Comparison of ENCODE assay signal across 9 mouse cellular contexts in the genomic region with DNA sequence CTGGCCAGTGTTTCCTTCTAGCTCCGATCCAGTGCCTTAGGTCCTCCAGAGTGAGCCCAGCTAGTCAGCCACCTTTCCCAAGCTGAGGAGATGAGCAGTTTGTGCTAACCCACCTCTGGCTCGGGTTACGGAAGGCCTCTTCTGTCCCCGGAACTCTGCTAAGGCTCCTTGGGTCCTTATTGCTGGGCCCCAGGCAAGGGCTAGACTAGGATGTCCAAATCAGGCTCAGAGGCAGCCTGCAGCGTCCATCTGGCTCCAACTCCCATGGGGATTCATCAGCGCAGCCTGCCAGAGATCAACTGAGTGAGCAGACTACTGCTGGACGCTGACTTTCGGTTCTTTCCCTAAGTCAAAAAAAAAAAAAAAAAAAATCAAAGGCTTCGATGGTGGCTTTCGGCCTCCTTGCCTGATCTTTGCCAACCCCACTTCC. TPM values are rescaled to one million over a fixed set of nuclear protein-coding genes. Genes with fewer than 3 reads are reported as not detected.
DNase-seq lines count a peak whose midpoint lies in the region; ATAC-seq and TF ChIP-seq lines count a peak whose summit lies in the region.
"Had no signal": no experiment of that assay in that cellular context is flagged by ENCODE, and none has a peak within 500 bp of the region (broad histone marks: within the 10 kb centered on the region; RNA-seq: fewer than 3 reads in every experiment).

No protein-coding gene starts in this region.

- no peaks in the 10 kb centered on the region for H3K36me3 ChIP-seq in ES-E14 (ENCODE audit: control insufficient read depth, insufficient read depth, low read length, poor library complexity, severe bottlenecking)
- H3K36me3 ChIP-seq in forebrain, embryonic 13.5 days (ENCODE audit: poor library complexity, severe bottlenecking), result no peaks in the 10 kb centered on the region
- no peaks in the 10 kb centered on the region for H3K36me3 ChIP-seq in hindbrain, embryonic 15.5 days
- H3K36me3 ChIP-seq in neural tube, embryonic 11.5 days (ENCODE audit: control insufficient read depth, insufficient read depth, low read length), result no peaks in the 10 kb centered on the region

- WGBS in forebrain, embryonic 13.5 days, result 5% methylated on average over 10 of the region's 10 CpGs
- WGBS in hindbrain, embryonic 15.5 days, result 5% methylated on average over 10 of the region's 10 CpGs
- WGBS in neural tube, embryonic 11.5 days, result 1% methylated on average over 10 of the region's 10 CpGs

- no peak for TF ChIP-seq CTCF in bone marrow macrophage, adult 2 months (IDR thresholded peaks at IDR 0.05; ENCODE audit: low read depth, low read length)

- no peaks in the 10 kb centered on the region for H3K9me3 ChIP-seq in ES-E14 (ENCODE audit: control insufficient read depth, insufficient read depth, low read depth, low read length)
- no peaks in the 10 kb centered on the region for H3K9me3 ChIP-seq in forebrain, embryonic 13.5 days (replicated peaks)
- H3K9me3 ChIP-seq in hindbrain, embryonic 15.5 days, result no peaks in the 10 kb centered on the region
- H3K9me3 ChIP-seq in neural tube, embryonic 11.5 days (ENCODE audit: control insufficient read depth, low read length), result no peaks in the 10 kb centered on the region

- no peak for ATAC-seq in forebrain, embryonic 13.5 days
- peak; percentile 13; the same call in 1 of the 2 replicates for ATAC-seq in hindbrain, embryonic 15.5 days (ENCODE audit: low FRiP score, low read depth)
- ATAC-seq in neural tube, embryonic 11.5 days (ENCODE audit: insufficient read depth, low FRiP score, low TSS enrichment), result no peak

- H3K4me1 ChIP-seq in ES-E14 (ENCODE audit: control insufficient read depth in 2 of 2, insufficient read depth in 2 of 2, low read length in 2 of 2, poor library complexity in 1 of 2), result peaks cover 0 to 4% of the 10 kb centered on the region in 2 experiments; a peak in 1 of 4 replicates
- peaks cover 17% of the 10 kb centered on the region for H3K4me1 ChIP-seq in bone marrow macrophage, adult 2 months (ENCODE audit: control insufficient read depth, insufficient read depth, low read length)
- H3K4me1 ChIP-seq in forebrain, embryonic 13.5 days, result peaks cover 78% of the 10 kb centered on the region
- peaks cover 31% of the 10 kb centered on the region for H3K4me1 ChIP-seq in hindbrain, embryonic 15.5 days (replicated peaks)
- peaks cover 27% of the 10 kb centered on the region for H3K4me1 ChIP-seq in neural tube, embryonic 11.5 days (ENCODE audit: control insufficient read depth, insufficient read depth, low read length)

- no peak for TF ChIP-seq POLR2A in bone marrow macrophage, adult 2 months (IDR thresholded peaks at IDR 0.05; ENCODE audit: borderline replicate concordance, low read depth, low read length)

- no peak overlapping the region for H3K27ac ChIP-seq in ES-E14 (ENCODE audit: insufficient read depth, low read depth, low read length, poor library complexity, severe bottlenecking)
- no peak overlapping the region for H3K27ac ChIP-seq in bone marrow macrophage, adult 2 months (ENCODE audit: insufficient read depth, low read depth, low read length)
- peak overlapping the region; percentile 95 for H3K27ac ChIP-seq in forebrain, embryonic 13.5 days
- peak overlapping the region; percentile 78 for H3K27ac ChIP-seq in hindbrain, embryonic 15.5 days (replicated peaks)
- peak overlapping the region; percentile 58 for H3K27ac ChIP-seq in neural tube, embryonic 11.5 days (ENCODE audit: low read depth, low read length)

- no peak overlapping the region for H3K9ac ChIP-seq in ES-E14 (ENCODE audit: insufficient read depth, low read depth, low read length, poor library complexity, severe bottlenecking)
- H3K9ac ChIP-seq in forebrain, embryonic 13.5 days, result peak overlapping the region; percentile 90
- no peak overlapping the region for H3K9ac ChIP-seq in hindbrain, embryonic 15.5 days
- H3K9ac ChIP-seq in neural tube, embryonic 11.5 days (ENCODE audit: low read length), result peak overlapping the region; percentile 60
- H3K9ac ChIP-seq: lung, embryonic 14.5 days had no signal

- in situ Hi-C loops in ES-E14 (cut with MboI; ENCODE audit: low sequenced_read_pairs in 2 of 2, unreplicated experiment in 2 of 2), result loop anchor here in 1 of 2 experiments (5.0 kb wide), 1 partner anchor 541 kb away; no protein-coding TSS in a partner anchor

- no peak for DNase-seq in ES-E14 (ENCODE audit: low read depth, low spot score)
- peak; percentile 61 for DNase-seq in neural tube, embryonic 11.5 days (ENCODE audit: low spot score)
- no peak for DNase-seq in thymus, postnatal 4 days
- DNase-seq in layer of hippocampus, postnatal 36 days, result no peak
- no peak for DNase-seq in spleen, postnatal 10 days (ENCODE audit: low spot score in 2 of 2)

- H3K4me3 ChIP-seq in ES-E14 (ENCODE audit: insufficient read depth in 1 of 2, low read depth in 1 of 2, low read length in 2 of 2, poor library complexity in 1 of 2, severe bottlenecking in 1 of 2), result no peak overlapping the region
- H3K4me3 ChIP-seq in bone marrow macrophage, adult 2 months (ENCODE audit: insufficient read depth, low read length), result peak overlapping the region; percentile 36
- H3K4me3 ChIP-seq in forebrain, embryonic 13.5 days, result peak overlapping the region; percentile 72
- H3K4me3 ChIP-seq in hindbrain, embryonic 15.5 days, result peak overlapping the region; percentile 43
- peak overlapping the region; percentile 62 for H3K4me3 ChIP-seq in neural tube, embryonic 11.5 days (ENCODE audit: low read depth, low read length)

- peak overlapping the region; percentile 78 for H3K4me2 ChIP-seq in forebrain, embryonic 13.5 days
- H3K4me2 ChIP-seq in hindbrain, embryonic 15.5 days, result peak overlapping the region; percentile 60
- peak overlapping the region; percentile 71 for H3K4me2 ChIP-seq in neural tube, embryonic 11.5 days (ENCODE audit: low read depth)
- H3K4me2 ChIP-seq: lung, embryonic 14.5 days had no signal

- peaks cover 68% of the 10 kb centered on the region for H3K27me3 ChIP-seq in forebrain, embryonic 13.5 days
- peaks cover 49% of the 10 kb centered on the region for H3K27me3 ChIP-seq in hindbrain, embryonic 15.5 days
- H3K27me3 ChIP-seq in neural tube, embryonic 11.5 days (ENCODE audit: control insufficient read depth, insufficient read depth, low read length), result peaks cover 80% of the 10 kb centered on the region

TF ChIP-seq in ES-E14, 5 proteins besides CTCF, POLR2A, EP300 and RAD21:
- TF ChIP-seq ZNF384 (IDR thresholded peaks at IDR 0.05; ENCODE audit: low read depth, low read length) (peak; percentile 77), MAFK (IDR thresholded peaks at IDR 0.05; ENCODE audit: insufficient read depth, low read depth, low read length) (no peak)

RNA-seq across cellular contexts. Expression of gene Pax6, which starts 4.9 kb away (rescaled TPM):
- total RNA-seq in ES-E14 (2012; rRNA removed), result 4.3 and 7.1 TPM in 2 replicates
- polyA plus RNA-seq in bone marrow macrophage, adult 2 months (2012; ENCODE audit: insufficient read depth, insufficient read length, missing spikeins), result not detected in 2 replicates
- polyA plus RNA-seq in forebrain, embryonic 13.5 days (2015; fragmentation: Nextera tagmentation; extraction: Ambion mirVana), result 87.1 and 92.7 TPM in 2 replicates
- 32.6 and 42.3 TPM in 2 replicates for polyA plus RNA-seq in hindbrain, embryonic 15.5 days (2015; fragmentation: Nextera tagmentation; extraction: Ambion mirVana)
- 28.2 and 30.7 TPM in 2 replicates for polyA plus RNA-seq in neural tube, embryonic 11.5 days (2014; fragmentation: Nextera tagmentation; extraction: Ambion mirVana)
- total RNA-seq in layer of hippocampus, postnatal 36 days (2021), result 1 to 10 TPM; 8.9 to 9.4 TPM
- polyA plus RNA-seq: lung, embryonic 14.5 days had no signal

Comparison
In these comparisons a context has a peak if more than half of its experiments do, and no peak if none do; other contexts are left out.
1. H3K27ac ChIP-seq: peak in forebrain, embryonic 13.5 days (single experiment), hindbrain, embryonic 15.5 days (single experiment) and neural tube, embryonic 11.5 days (single experiment); none in ES-E14 (single experiment) and bone marrow macrophage, adult 2 months (single experiment).
2. H3K4me3 ChIP-seq: peak in bone marrow macrophage, adult 2 months (single experiment), forebrain, embryonic 13.5 days (single experiment), hindbrain, embryonic 15.5 days (single experiment) and neural tube, embryonic 11.5 days (single experiment); none in ES-E14 (0 of 2).
3. H3K9ac ChIP-seq: peak in forebrain, embryonic 13.5 days (single experiment) and neural tube, embryonic 11.5 days (single experiment); none in ES-E14 (single experiment) and hindbrain, embryonic 15.5 days (single experiment).
4. RNA of gene Pax6, which starts 4.9 kb away (polyA plus RNA-seq): 87.1 to 92.7 TPM in forebrain, embryonic 13.5 days, 32.6 to 42.3 TPM in hindbrain, embryonic 15.5 days and 28.2 to 30.7 TPM in neural tube, embryonic 11.5 days; not detected in bone marrow macrophage, adult 2 months; every median in the first group is over 10 times any median in the second.
5. Peak in every context shown above with its lines, with median percentiles within 50 percentile points of each other: H3K4me2 ChIP-seq.